In genomic region chr17:65828951-65829350, GRCm38 (mm10) we compare ENCODE assay signal across 18 mouse cellular contexts. TPM values are rescaled to one million over a fixed set of nuclear protein-coding genes. Genes with fewer than 3 reads are reported as not detected.
DNase-seq lines count a peak whose midpoint lies in the region; ATAC-seq and TF ChIP-seq lines count a peak whose summit lies in the region.
"Had no signal": no experiment of that assay in that cellular context is flagged by ENCODE, and none has a peak within 500 bp of the region (broad histone marks: within the 10 kb centered on the region; RNA-seq: fewer than 3 reads in every experiment).

No protein-coding gene starts in this region.

- TF ChIP-seq CTCF in liver, adult 2 months (IDR thresholded peaks at IDR 0.05; ENCODE audit: low read depth, low read length): no peak
- TF ChIP-seq CTCF in intestine, postnatal 0 days (IDR thresholded peaks at IDR 0.05; ENCODE audit: low read depth): no peak

- H3K9me3 ChIP-seq in intestine, postnatal 0 days (ENCODE audit: control insufficient read depth): no peaks in the 10 kb centered on the region
- H3K9me3 ChIP-seq: embryonic facial prominence, embryonic 10.5 days; forebrain, embryonic 13.5 days; heart, embryonic 15.5 days had no signal

- no peak overlapping the region for H3K9ac ChIP-seq in liver, adult 2 months (ENCODE audit: low read depth, low read length)
- H3K9ac ChIP-seq in intestine, postnatal 0 days (ENCODE audit: low read depth, low read length): no peak overlapping the region
- H3K9ac ChIP-seq: forebrain, embryonic 13.5 days; forebrain, postnatal 0 days; heart, embryonic 15.5 days had no signal

- peak; percentile 71 for ATAC-seq in intestine, postnatal 0 days
- ATAC-seq: forebrain, embryonic 13.5 days had no signal

- H3K27me3 ChIP-seq in liver, adult 2 months (ENCODE audit: control insufficient read depth, insufficient read depth, low read length): no peaks in the 10 kb centered on the region
- H3K27me3 ChIP-seq in intestine, postnatal 0 days (replicated peaks; ENCODE audit: control insufficient read depth, insufficient read depth, low read length): no peaks in the 10 kb centered on the region
- H3K27me3 ChIP-seq: forebrain, embryonic 13.5 days; heart, embryonic 15.5 days had no signal

- no peak overlapping the region for H3K4me2 ChIP-seq in intestine, postnatal 0 days (replicated peaks; ENCODE audit: low read depth)
- H3K4me2 ChIP-seq: forebrain, embryonic 13.5 days; heart, embryonic 11.5 days; heart, embryonic 15.5 days had no signal

- no peaks in the 10 kb centered on the region for H3K4me1 ChIP-seq in liver, adult 2 months (ENCODE audit: control insufficient read depth, insufficient read depth, low read length)
- H3K4me1 ChIP-seq in intestine, postnatal 0 days (replicated peaks; ENCODE audit: control insufficient read depth, insufficient read depth, low read length): no peaks in the 10 kb centered on the region; the same call in 1 of the 2 replicates
- H3K4me1 ChIP-seq: embryonic facial prominence, embryonic 10.5 days; heart, embryonic 15.5 days had no signal

- peaks cover 39% of the 10 kb centered on the region for H3K36me3 ChIP-seq in liver, adult 2 months (ENCODE audit: control insufficient read depth, insufficient read depth, low read length)
- peaks cover 80% of the 10 kb centered on the region for H3K36me3 ChIP-seq in intestine, postnatal 0 days (ENCODE audit: control insufficient read depth, insufficient read depth)

- no peak for TF ChIP-seq POLR2A in liver, adult 2 months (IDR thresholded peaks at IDR 0.05; ENCODE audit: extremely low read depth, insufficient read depth, low read length)

- 0 out of 2 replicates have a peak, but pooled peaks cover 3% of the 10 kb centered on the region for H3K79me2 ChIP-seq in liver, adult 2 months (ENCODE audit: control insufficient read depth, insufficient read depth, low read length)

- DNase-seq in kidney, adult 8-10 months: peak; percentile 30 to 40
- DNase-seq in kidney, adult 18-20 months: no peak
- DNase-seq in liver, adult 2 months (ENCODE audit: extremely low read depth, low read depth, low spot score): peak; percentile 17
- no peak for DNase-seq in liver
- DNase-seq in cerebellum, adult 8-10 months: no peak
- DNase-seq: adrenal gland, adult 2 months; adrenal gland, postnatal 25 days; cerebellum, adult 18-20 months; cerebellum, postnatal 10 days; forebrain, postnatal 0 days; gastrocnemius, postnatal 14 days; heart, adult 2 months; heart, postnatal 14 days had no signal

- no peak overlapping the region for H3K27ac ChIP-seq in liver, adult 2 months (replicated peaks; ENCODE audit: insufficient read depth, low read depth, low read length)
- no peak overlapping the region; the same call in 1 of the 2 replicates for H3K27ac ChIP-seq in intestine, postnatal 0 days (ENCODE audit: low read depth, low read length)
- H3K27ac ChIP-seq: embryonic facial prominence, embryonic 10.5 days; forebrain, embryonic 13.5 days; heart, adult 2 months; heart, embryonic 15.5 days had no signal

- WGBS in liver, adult 2 months: 83% methylated on average over 11 of the region's 11 CpGs
- 58% methylated on average over 11 of the region's 11 CpGs for WGBS in intestine, postnatal 0 days

- no peak overlapping the region for H3K4me3 ChIP-seq in liver, adult 2 months (ENCODE audit: insufficient read depth, low read depth, low read length)
- H3K4me3 ChIP-seq in intestine, postnatal 0 days (ENCODE audit: low read depth, low read length): no peak overlapping the region
- H3K4me3 ChIP-seq: embryonic facial prominence, embryonic 10.5 days; forebrain, embryonic 13.5 days; heart, adult 2 months; heart, embryonic 15.5 days had no signal

RNA-seq across cellular contexts. Expression of gene Ppp4r1, which starts 46.6 kb away (rescaled TPM):
- total RNA-seq in liver, adult 2 months (2014; rRNA removed): 12.6 and 15.1 TPM in 2 replicates
- polyA plus RNA-seq in liver, adult 2 months (2012; rRNA removed): 13.1 and 15.1 TPM in 2 replicates
- 28.7 and 30.0 TPM in 2 replicates for polyA plus RNA-seq in intestine, postnatal 0 days (2015; fragmentation: Nextera tagmentation; extraction: Ambion mirVana)

RNA-seq across cellular contexts. Expression of gene Rab31, which starts 56.4 kb away (rescaled TPM):
- 5.4 and 6.8 TPM in 2 replicates for total RNA-seq in liver, adult 2 months (2014; rRNA removed)
- 2.2 and 3.5 TPM in 2 replicates for polyA plus RNA-seq in liver, adult 2 months (2012; rRNA removed)
- polyA plus RNA-seq in intestine, postnatal 0 days (2015; fragmentation: Nextera tagmentation; extraction: Ambion mirVana): 28.0 and 30.5 TPM in 2 replicates

RNA-seq across cellular contexts. Expression of gene Ralbp1, which starts 56.6 kb away (rescaled TPM):
- 14.3 and 14.5 TPM in 2 replicates for total RNA-seq in liver, adult 2 months (2014; rRNA removed)
- polyA plus RNA-seq in liver, adult 2 months (2012; rRNA removed): 10.2 and 10.3 TPM in 2 replicates
- 57.4 and 66.2 TPM in 2 replicates for polyA plus RNA-seq in intestine, postnatal 0 days (2015; fragmentation: Nextera tagmentation; extraction: Ambion mirVana)

Comparison
In these comparisons a context has a peak if more than half of its experiments do, and no peak if none do; other contexts are left out.
1. DNase-seq: peak in kidney, adult 8-10 months (2 of 2) and liver, adult 2 months (single experiment); none in kidney, adult 18-20 months (single experiment), liver (single experiment) and cerebellum, adult 8-10 months (single experiment).